Mouse (Mus musculus) olfactory bulb, adult 2 months (tissue): ENCODE measurements around the gene Gstp2.

Experiments
- CTCF ChIP-seq: fragments of 200-500 bp; IDR thresholded peaks from 2 replicates; pipeline ENCODE4 v1.5.1; 2012; ENCODE audit warnings: low read depth, mild to moderate bottlenecking, low read length, moderate library complexity; ENCODE audit not compliant: insufficient read depth
- POLR2A ChIP-seq: fragments of 200-500 bp; IDR thresholded peaks from 2 replicates; pipeline ENCODE4 v1.6.1; 2012; ENCODE audit warnings: mild to moderate bottlenecking, low read depth, low read length, moderate library complexity; ENCODE audit not compliant: insufficient read depth

DNA sequence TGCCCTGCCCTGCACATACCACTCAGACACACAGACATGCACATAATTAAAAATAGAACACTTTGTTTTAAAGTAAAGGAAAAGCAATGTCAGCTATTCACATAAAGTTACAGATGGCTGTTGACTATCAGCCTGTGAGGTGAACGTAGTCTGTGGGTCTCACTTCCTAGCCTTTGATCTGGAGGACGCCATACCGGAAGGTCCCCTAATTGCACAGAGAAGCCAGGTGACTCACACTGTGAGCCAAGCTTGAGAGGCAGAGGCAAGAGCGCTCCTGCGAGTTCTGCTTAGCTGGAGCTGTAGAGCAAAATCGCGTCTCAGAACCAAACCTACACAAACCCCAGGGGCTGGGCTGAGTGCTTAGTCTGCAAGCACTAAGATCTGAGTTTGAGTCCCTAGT lies 47.9 kb upstream of the Gstp2 start:
- no peak for TF ChIP-seq CTCF
- no peak for TF ChIP-seq POLR2A
